Mouse (Mus musculus) CD4-positive helper T cell, adult 2 months (primary cell): ENCODE data around the gene Med13.

ENCODE experiments used
- DNase-seq: peaks from one replicate; pipeline ENCODE4 v3.0.0-alpha.2; 2012; ENCODE audit warnings: low read depth, missing footprints, low spot score

Gene Med13

DNA sequence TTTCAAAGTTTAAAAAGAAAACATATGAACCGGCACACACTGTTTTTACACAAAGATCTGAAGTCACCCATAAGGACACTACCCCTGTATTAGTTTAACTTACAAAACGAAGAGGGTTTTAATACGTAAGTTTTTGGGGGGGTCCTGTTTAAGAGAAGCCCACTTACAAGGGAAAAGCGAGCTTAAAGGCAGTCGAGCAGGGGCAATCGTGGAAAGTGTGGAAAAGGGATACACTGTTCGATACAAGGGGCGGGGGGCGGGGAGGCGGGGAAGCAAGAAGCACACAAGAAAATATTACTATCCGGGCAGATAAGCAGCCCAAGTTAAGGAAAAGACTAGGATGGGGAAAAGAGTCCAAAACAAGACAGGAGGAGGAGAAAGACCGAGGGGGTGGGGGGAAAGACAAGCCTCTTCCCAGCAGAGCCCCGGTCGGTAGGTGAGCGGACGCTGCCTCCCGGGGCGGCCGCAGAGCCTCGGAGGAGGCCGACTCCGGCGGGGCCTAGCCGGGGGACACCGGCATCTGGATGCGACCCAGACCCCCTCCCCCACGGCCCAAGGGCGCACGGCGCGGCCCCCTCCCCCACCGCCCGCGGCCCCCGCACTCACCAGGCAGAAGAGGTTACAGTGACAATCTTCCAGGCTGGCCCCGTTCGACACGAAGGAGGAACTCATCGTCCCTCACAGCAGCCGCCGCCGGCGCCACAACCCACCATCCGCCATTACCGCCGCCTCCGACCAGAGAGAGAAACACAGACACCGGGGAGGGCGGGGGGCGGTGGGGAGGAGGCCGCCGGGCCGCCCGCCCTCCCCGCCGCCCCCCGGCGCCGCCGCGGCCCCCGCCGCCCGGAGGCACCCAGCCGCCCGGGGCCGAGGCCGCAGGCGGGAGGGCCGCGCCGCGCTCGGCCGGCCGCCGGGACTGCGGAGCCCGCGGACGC is at the start of gene Med13:
Gene Med13, minus strand, starts transcription at position 749 of the 935 bp plus-strand sequence.
- DNase-seq, result peak; percentile 70

DNA sequence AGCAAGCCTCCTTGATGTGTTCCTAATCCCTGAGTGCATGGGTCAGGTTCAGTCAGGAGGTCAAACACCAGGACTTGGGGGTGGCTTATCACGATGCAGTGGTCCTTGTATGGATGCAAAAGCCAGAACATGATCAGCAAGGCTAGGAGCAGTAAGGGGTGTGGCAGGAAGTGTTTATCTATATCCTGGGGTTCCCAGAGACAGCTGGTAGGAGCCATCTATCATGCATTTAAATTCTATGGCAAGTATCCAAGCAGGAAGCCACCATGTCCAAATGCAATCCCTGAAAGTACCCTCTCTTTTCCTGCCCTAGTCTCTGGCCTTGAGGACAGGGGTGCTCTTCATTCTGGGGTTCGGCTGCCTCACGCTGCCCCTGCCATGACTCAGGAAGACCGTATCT is 47.2 kb upstream of the Med13 start:
- DNase-seq, result no peak

DNA sequence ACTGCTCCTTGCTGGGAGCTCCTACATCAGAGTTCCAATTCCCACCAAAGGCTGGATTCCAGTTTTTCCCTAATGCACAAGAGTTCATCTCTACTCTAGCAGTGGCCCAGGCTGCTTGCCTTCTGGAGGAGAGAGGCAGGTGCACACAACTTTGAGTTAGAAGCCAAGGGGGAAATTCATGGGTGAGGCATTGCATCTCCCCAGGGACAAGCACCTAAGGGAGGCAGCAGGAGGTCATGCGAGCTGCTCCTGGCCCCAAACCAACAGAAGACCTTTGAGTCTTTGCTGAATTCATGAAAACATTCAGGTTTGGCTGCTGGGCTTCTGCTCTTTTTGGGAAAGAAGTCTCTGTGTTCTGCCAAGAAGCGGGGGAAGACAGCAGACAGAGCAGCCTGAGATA is 46.4 kb upstream of the Med13 start:
- no peak for DNase-seq

DNA sequence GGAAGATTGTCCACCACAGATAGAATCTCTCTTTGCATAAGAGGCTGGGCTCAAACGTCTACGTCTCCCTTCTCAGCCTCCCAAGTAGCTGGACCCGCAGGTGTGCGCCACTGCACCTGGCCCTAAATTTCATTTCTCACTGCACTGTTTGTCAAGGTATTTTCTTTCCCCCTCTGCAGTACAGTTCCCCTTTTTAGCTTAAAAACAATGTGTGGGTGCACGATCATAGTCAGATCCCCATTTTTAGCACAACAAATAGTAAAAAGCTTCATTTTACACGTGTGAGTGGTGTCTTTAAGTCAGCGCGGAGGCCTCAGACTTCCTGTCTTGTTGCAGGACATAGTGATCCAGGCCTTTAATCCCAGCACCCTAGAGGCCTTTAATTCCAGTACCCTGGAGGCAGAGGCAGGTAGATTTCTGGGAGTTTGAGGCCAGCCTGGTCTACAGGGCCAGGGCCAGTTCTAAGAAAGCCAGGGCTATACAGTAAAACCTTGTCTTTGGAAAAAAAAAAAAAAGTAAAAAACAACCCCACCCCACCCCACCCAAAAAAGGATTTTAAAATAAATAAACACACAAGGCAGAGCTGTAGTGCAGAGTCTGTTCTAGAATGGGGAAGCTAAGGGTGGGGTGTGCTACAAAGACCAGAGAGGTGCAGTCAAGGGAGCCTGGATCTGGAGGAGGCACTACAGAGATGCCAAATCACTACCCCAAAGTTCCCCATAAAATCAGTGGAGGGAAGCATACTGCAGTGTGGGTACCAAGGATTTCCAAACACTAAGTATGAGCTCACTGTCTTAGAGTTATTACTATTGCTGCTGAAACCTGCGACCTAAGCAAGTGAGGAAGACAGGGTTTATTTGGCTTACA is 42.1 kb upstream of the Med13 start:
- no peak for DNase-seq

DNA sequence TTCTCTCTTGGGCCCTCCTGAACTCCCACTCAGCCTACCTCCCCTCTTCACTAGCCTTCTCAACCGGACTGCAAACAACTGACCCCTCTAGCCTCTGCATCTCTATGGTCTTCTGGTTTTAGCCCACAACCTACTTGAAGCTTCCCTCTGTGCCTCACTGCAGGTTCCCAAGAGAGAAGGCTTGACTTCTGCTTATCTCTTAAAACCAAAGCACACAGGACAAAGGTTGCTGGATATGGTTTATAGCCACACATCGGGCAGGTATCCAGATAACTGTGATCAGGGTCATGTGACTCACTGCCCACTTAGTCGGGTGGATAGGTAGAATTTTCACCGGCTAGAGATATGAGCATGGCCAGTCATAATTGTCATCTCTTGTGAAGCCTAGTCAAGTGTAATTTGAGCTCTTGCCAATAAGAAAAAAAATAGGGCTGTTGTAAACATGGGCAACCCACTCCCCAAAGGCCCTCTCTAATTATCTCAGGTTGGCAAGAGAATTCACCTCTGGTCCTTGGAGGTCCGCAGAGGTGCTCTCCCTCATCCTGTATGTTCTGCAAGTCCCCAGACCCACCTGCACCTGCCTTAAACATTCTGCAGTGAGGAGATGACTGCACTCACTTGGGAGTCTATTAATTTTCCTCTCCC is 39.7 kb upstream of the Med13 start:
- no peak for DNase-seq

DNA sequence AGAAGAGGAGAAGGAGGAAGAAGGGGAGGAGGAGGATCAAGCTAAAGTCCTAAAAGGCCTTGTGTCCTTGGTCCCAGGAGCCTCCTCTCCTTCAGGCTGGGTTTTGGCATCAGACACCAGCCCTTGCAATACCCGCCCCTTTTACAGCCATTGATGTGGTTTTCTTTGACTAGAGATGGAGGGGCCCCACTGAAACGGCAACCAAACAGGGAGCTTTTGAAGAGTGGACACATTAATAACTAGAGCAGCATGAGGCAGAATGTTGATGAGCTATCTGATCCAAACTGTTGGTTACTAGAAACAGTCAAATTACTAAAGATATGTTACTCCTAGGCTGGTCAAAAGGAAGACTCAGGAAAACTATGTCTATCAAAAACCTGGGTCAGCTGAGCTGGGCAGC is 39.1 kb upstream of the Med13 start:
- peak; percentile 42 for DNase-seq

DNA sequence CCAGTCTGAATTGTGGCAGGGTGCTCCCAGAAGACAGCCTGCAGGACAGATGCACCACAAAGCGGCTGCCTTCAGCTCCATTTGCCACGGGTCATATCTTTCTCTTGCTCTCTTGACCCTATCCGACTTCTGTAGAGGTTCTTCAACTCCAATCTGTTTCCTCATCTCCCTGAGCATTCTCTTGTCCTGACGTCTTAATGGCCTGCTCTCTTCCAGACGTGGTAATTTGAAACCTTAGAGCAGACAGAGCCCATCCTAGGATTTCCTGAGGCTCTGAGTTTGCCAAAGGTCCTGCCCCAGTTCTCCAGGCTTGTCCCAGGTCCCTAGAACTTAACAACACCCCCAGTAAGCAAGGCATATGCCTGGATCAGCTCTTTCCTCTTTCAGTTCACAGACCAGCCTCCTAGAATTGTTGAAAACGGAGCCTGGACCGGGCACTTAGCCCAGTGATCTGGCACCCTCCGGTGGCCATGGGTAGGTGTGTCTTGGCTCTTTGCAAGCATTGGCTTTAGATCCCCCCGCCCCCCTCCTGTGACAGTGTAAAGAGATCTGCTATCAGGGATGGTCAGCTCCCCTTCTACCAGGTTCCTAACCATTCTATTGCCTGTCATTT is 38.2 kb upstream of the Med13 start:
- DNase-seq, result peak; percentile 29

DNA sequence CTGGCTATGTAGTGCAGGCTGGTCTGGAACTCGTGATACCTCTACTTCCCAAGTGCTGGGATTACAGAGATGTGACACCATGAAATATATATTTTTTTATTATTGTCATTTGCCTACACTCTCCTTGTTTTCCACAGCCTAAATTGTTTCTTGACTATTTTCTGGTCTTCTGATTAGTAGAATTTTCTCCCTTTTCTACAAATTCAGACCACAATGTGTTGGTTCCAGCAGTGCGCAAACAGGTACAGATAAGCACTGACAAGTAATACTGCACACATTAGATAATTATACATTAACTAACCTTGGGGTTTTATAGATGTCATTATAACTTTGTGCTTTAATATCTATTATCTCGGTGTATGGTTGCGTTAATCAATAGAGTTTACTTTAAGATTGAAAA is 37.7 kb upstream of the Med13 start:
- no peak for DNase-seq

DNA sequence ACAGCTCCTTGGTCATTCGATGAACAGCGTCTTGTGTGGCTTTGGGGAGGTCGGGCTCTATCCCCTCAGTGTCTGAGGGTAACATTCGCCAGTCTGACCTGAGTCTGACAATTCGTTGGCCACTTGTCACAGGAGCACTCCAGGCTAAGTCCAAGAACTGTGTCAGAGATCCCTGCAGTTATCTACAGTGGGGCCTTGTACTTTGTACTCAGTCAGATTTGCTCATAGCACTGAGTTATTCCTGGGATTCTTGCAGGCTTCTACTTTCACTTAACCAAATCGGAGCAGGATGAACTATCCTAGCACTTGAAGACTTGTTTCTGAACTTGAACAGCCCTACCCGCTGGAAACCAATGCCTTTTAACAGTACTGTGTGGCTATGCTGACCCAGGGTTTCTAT is 34.3 kb upstream of the Med13 start:
- DNase-seq, result no peak

DNA sequence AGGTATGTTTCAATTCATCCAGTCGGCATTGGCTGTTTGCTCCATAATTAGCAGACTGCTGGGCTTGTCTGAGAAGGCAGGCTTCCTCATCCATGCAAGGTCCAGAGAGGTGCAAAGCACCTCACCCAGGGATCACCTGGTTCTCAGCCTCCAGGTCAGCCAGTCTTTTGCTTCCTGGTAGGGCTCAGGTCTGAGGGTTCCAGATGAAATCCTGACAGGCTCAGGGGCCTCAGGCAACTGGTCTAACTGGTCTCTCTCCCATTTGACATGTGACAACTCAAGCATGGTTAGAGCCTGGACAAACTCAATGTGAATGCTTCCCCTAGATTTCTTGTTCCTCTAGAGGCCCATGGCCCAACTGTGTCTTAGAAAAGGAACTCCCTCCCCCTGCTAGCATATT is 32.9 kb upstream of the Med13 start:
- no peak for DNase-seq

DNA sequence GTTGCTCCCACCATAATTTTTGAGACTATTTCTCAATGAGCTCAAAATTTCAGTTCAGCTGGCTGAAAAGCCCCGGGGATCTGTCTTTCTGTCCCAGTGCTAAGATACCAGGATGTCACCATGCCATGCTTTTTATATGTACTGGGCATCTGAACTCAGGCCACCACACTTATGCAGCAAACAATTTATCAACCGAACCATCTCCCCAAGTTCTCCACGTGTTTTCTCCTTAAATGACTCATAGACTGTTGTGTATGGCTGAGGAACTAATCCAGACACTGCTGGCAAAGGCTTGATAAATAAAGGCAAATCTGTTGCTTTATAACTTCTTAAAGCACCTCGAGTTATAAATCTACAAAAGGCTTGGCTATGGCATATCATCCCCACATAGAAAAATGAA is 32.1 kb upstream of the Med13 start:
- DNase-seq, result no peak

DNA sequence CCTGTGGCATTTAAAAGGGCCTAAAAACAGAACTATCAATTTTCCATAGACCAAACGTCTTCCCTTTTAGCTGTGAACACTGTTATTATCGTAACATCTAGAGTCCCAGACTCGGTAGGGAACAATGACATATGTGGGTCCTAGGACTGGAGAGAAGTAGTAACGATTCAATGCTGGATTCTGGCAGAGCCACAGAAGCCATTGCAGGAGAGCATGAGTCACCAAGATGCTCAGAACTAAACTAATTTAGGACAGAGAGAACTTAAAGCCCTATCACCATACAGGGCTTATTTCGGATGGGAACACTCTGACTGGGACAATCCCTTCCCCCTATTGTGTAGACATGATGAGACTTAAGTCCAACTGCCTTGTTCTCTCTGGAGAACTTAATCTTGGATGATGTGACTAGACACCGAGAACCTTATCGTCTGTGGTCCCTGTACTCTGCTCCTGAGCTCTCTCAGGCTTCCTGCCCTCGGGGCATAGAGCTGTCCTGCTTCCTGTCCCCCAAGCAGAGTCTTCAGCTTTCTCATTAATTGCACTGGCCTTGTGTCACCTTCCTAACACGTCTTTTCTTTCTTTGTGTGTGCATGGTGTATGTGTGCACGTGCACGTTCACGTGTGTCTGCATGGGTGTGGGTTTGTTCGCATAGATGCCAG is 31.5 kb upstream of the Med13 start:
- no peak for DNase-seq

DNA sequence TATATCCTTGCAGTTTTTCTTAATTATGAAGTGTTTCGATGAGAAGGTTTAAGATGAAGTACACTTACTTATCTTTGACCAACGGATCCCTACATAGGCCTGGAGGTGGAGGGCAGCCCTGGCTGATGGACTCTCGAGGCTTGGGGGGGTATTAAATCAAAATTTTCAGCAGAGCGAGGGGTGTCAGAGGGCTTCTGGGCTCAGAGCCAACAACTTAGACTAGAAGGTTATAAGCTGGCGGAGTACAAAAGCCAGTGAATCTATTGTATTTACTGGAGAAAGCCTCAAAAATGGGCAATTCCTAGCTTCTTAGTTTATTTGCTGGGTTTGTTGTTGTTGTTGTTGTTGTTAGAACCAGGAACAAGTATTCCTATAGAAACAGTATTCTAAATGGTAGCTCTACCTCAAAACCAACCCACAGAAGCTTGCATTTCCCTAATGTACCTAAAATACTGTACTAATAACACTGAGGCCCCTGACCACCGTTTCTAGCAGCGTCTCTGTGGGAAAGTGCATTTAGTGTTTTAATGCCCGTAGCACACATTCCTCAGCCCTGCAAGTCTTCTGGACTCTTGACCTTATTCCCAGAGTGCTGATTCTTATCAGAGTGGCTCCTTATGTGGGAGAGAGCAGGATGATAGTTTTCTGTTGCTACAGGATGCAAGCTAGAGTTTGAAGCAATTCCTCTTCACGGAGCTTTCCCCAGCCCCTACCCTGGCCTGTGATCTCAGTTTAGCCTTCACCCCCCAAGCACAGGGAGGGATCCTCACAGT is 29.9 kb upstream of the Med13 start:
- DNase-seq, result no peak

DNA sequence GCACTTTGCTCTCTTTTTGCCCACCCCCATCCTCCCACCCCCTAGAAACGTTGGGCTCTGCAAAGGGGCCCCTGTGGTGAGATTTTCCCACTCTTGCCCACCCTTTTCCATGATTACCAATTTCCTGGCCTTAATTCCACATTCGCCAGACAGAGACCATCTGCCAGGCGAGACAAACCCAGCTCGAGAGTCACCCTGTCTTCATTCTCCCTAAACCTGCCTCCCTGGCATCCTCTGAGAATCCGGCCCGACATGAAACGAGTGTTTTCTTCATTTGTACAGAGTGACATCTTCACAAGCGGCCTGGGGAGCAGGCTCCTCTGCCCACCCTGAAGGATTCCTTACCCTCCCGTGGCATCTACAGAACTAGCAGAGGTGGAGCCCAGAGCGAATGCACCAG is 29.2 kb upstream of the Med13 start:
- DNase-seq, result no peak

DNA sequence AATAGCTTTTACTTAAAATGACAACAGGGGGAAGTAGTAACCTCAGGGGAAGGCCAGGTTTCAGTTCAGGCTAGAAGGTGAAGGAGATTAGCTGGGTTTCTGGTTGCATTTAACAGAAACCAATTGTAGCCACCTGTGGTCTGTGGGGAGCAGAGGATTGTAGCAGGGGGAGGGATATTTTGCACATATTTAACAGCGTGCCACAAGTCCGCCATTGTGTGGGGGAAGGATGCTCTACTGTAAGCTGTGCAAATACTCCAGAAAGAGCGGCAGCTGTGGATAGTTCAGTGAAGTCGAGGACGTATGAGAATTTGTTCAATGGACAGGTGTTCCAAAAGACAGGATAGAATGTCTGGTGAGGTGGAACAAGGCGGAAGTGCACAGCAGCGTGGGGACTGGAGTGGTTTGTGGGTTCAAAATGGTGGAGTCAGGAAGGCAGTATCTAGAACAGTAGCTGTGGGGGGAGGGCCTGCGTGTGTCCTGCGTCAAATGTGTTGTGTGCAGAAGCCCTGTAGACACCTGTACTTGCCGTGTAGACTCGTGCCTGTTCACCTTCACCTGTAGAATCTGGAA is 28.4 kb upstream of the Med13 start:
- peak; percentile 40 for DNase-seq

DNA sequence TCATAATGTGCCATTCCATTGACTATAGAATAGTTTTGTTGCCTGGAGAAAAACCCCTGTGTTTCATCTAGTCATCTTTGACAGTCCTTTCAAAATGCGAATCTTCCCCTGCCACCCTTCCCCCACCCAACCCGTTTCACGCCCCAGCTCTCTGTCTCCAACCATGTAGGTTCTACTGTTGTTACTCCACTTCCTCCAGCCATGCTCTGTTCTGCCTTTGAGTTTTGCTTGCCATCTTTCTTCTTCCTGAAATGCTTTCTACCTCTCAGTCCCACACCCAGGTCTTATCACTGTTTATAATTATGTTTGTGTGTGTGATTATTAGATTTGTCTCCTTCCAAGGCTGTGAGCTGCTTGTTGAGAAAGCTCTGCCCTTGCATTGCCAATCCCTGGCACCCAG is 26.7 kb upstream of the Med13 start:
- no peak for DNase-seq

DNA sequence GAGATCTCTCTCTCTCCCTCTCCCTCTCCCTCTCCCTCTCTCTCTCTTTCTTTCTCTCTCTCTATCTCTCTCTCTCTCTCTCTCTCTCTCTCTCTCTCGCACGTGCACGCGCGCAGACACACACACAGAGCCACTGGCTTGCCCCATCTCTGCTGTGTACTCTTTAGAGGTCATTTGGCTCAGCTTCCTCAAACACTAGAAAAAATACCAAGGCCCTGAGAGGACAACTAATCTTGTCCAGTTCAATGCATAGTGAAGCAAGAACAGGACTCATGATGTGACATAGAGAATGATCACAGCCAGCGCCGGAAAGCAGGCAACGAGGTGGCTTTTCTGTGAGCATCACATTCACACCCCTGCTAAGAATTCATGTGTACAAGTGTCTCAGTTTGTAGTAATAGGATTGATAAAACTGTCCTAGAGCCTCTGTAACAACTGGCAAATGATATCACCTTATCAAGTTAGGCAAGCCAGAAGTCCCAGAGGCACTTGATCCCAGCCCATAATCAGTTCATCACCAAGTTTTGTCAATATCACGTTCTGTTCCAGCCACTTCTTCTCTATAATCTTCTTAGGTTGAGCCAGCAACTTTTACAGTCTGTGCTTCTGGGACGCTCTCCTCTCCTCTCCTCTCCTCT is 25.2 kb upstream of the Med13 start:
- no peak for DNase-seq

DNA sequence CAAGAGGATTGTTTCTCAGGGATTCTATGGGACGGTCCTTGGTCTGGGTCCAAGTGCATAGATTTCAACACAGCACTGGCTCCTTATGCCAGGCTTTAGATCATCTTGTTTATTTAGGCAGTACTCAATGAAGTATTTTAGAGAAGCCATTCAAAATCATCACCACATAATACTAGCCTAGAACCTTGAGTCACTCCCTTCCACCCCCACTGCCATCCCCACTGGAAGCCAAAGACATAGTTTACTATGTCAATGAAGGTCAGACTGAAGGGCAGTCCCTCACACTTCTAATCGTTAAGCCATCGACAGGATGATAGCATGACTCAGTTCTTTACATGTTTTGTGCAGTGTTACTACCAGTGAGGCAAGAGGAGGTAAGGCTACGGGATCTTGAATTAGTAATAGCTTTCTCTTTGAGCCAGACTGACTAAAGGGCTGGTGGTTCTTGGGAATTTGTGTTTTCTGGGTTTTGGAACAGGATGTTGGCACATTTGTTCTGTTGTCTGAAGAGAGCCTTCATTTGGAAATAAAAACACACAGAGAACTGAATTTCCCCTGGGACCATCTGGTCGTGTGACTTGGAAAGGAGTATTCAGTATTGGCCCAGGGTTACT is 24.2 kb upstream of the Med13 start:
- no peak for DNase-seq
